Mouse (Mus musculus): ENCODE measurements around the gene Fgfr2. TPM values are rescaled to one million over a fixed set of nuclear protein-coding genes. Genes with fewer than 3 reads are reported as not detected.

Fgfr2 gene
- polyA plus RNA-seq, 1 experiment, result 0.17 TPM

GRCm38 (mm10) chr7:132253078-132253477 is 870.1 kb downstream of the Fgfr2 start:
- H3K27me3 ChIP-seq (ENCODE audit: control insufficient read depth, insufficient read depth, insufficient read length), result no peaks in the 10 kb centered on the region
- no peak overlapping the region for H3K4me3 ChIP-seq
- H3K36me3 ChIP-seq (ENCODE audit: control insufficient read depth, insufficient read depth), result peaks cover under 1% of the 10 kb centered on the region
- no peak overlapping the region for H3ac ChIP-seq (ENCODE audit: control insufficient read depth, insufficient read length)
- peaks cover 4% of the 10 kb centered on the region for H3K79me2 ChIP-seq (ENCODE audit: control insufficient read depth, insufficient read depth)
- TF ChIP-seq E2F4 (IDR thresholded peaks at IDR 0.05; ENCODE audit: insufficient read depth), result no peak
- TF ChIP-seq USF1 (IDR thresholded peaks at IDR 0.05; ENCODE audit: low read depth), result no peak
- no peak for TF ChIP-seq CEBPB (IDR thresholded peaks at IDR 0.05; ENCODE audit: insufficient read depth, poor library complexity, severe bottlenecking)
- TF ChIP-seq POLR2A (IDR thresholded peaks at IDR 0.05; ENCODE audit: insufficient read length, low read depth), result no peak
- TF ChIP-seq REST (IDR thresholded peaks at IDR 0.05; ENCODE audit: insufficient read depth, insufficient read length), result no peak
- peak overlapping the region; percentile 34 for H3K4me2 ChIP-seq (ENCODE audit: low read depth)

- TF ChIP-seq MYOD1 (IDR thresholded peaks at IDR 0.05; ENCODE audit: control insufficient read depth in 1 of 3, insufficient read length in 2 of 3, low read depth in 2 of 3) (no peak), MYOG (IDR thresholded peaks at IDR 0.05; ENCODE audit: control insufficient read depth in 1 of 3, insufficient read depth in 1 of 3, insufficient read length in 2 of 3, low read depth in 2 of 3) (no peak), TCF12 (IDR thresholded peaks at IDR 0.05; ENCODE audit: insufficient read depth, poor library complexity, severe bottlenecking) (no peak), REST (IDR thresholded peaks at IDR 0.05; ENCODE audit: insufficient read depth, insufficient read length) (no peak), E2F4 (IDR thresholded peaks at IDR 0.05; ENCODE audit: insufficient read depth) (no peak), CEBPB (IDR thresholded peaks at IDR 0.05; ENCODE audit: insufficient read depth, poor library complexity, severe bottlenecking) (no peak), TCF3 (IDR thresholded peaks at IDR 0.05; ENCODE audit: insufficient read length, low read depth) (no peak)
- H3K4me2 ChIP-seq (ENCODE audit: low read depth), result no peak overlapping the region
- H3K27me3 ChIP-seq (ENCODE audit: control insufficient read depth, insufficient read depth, insufficient read length), result no peaks in the 10 kb centered on the region
- no peak overlapping the region for H3ac ChIP-seq (ENCODE audit: control insufficient read depth, insufficient read length)
- no peaks in the 10 kb centered on the region for H3K79me2 ChIP-seq (ENCODE audit: control insufficient read depth, insufficient read depth)
- H3K4me3 ChIP-seq, result no peak overlapping the region
- peaks cover 12% of the 10 kb centered on the region for H3K36me3 ChIP-seq (ENCODE audit: control insufficient read depth, insufficient read depth)
Observed at GRCm38 (mm10) chr7:132249563-132250119, 873.5 kb downstream of the Fgfr2 start.

- Histone ChIP-seq H3K79me2 (ENCODE audit: control insufficient read depth, insufficient read depth) (no peaks in the 10 kb centered on the region), H3K27me3 (ENCODE audit: control insufficient read depth, insufficient read depth, insufficient read length) (no peaks in the 10 kb centered on the region)
Observed at GRCm38 (mm10) chr7:132247567-132247966, 875.6 kb downstream of the Fgfr2 start.

GRCm38 (mm10) chr7:132247091-132247490 is 876.1 kb downstream of the Fgfr2 start:
- Histone ChIP-seq H3K4me3 (no peak overlapping the region), H3K36me3 (ENCODE audit: control insufficient read depth, insufficient read depth) (peaks cover 12% of the 10 kb centered on the region), H3K79me2 (ENCODE audit: control insufficient read depth, insufficient read depth) (no peaks in the 10 kb centered on the region), H3ac (ENCODE audit: control insufficient read depth, insufficient read length) (no peak overlapping the region), H3K4me2 (ENCODE audit: low read depth) (no peak overlapping the region), H3K27me3 (ENCODE audit: control insufficient read depth, insufficient read depth, insufficient read length) (no peaks in the 10 kb centered on the region)
- TF ChIP-seq POLR2A (IDR thresholded peaks at IDR 0.05; ENCODE audit: insufficient read length, low read depth) (no peak), POLR2AphosphoS2 (IDR thresholded peaks at IDR 0.05; ENCODE audit: insufficient read length, low read depth) (no peak), MAX (IDR thresholded peaks at IDR 0.05; ENCODE audit: low read depth) (no peak), SRF (IDR thresholded peaks at IDR 0.05; ENCODE audit: control insufficient read depth, insufficient read length, low read depth) (no peak), TCF3 (IDR thresholded peaks at IDR 0.05; ENCODE audit: insufficient read length, low read depth) (no peak), CEBPB (IDR thresholded peaks at IDR 0.05; ENCODE audit: insufficient read depth, poor library complexity, severe bottlenecking) (no peak), TCF12 (IDR thresholded peaks at IDR 0.05; ENCODE audit: insufficient read depth, poor library complexity, severe bottlenecking) (no peak), USF1 (IDR thresholded peaks at IDR 0.05; ENCODE audit: low read depth) (no peak), MYOG (IDR thresholded peaks at IDR 0.05; ENCODE audit: control insufficient read depth in 1 of 3, insufficient read depth in 1 of 3, insufficient read length in 2 of 3, low read depth in 2 of 3) (no peak), MYOD1 (IDR thresholded peaks at IDR 0.05; ENCODE audit: control insufficient read depth in 1 of 3, insufficient read length in 2 of 3, low read depth in 2 of 3) (no peak)

More at GRCm38 (mm10) chr7:132247567-132247966, 875.6 kb downstream of the Fgfr2 start:
- H3K4me2 ChIP-seq (ENCODE audit: low read depth), result no peak overlapping the region
- TF ChIP-seq MYOG (IDR thresholded peaks at IDR 0.05; ENCODE audit: control insufficient read depth in 1 of 3, insufficient read depth in 1 of 3, insufficient read length in 2 of 3, low read depth in 2 of 3) (peak in 1 of 3 experiments; percentile 51), CEBPB (IDR thresholded peaks at IDR 0.05; ENCODE audit: insufficient read depth, poor library complexity, severe bottlenecking) (no peak), MYOD1 (IDR thresholded peaks at IDR 0.05; ENCODE audit: control insufficient read depth in 1 of 3, insufficient read length in 2 of 3, low read depth in 2 of 3) (peak in 2 of 3 experiments; percentile 28 to 29)
- H3ac ChIP-seq (ENCODE audit: control insufficient read depth, insufficient read length), result no peak overlapping the region
- H3K4me3 ChIP-seq, result no peak overlapping the region
- peaks cover 12% of the 10 kb centered on the region for H3K36me3 ChIP-seq (ENCODE audit: control insufficient read depth, insufficient read depth)

DNA sequence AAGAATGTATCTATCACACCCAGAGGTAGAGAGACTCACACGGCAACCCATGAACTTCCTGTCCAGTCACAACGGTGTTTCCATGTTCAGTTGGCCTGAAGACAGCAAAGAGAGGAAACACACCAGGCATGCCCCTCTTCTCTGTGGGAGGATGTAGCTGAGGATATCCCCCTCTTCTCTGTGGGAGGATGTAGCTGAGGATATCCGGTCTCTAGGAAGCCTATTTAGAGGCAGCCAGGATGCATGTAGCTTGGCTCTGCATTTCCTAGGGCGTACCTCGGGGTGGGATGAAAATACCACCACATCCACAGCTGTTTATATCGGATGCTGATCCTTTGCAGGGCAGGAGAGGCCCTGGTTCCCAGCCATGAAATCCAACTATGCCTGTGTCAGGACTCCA is 877.4 kb downstream of the Fgfr2 start:
- H3K36me3 ChIP-seq (ENCODE audit: control insufficient read depth, insufficient read depth), result peaks cover 12% of the 10 kb centered on the region
- H3K79me2 ChIP-seq (ENCODE audit: control insufficient read depth, insufficient read depth), result no peaks in the 10 kb centered on the region
- H3K4me2 ChIP-seq (ENCODE audit: low read depth), result no peak overlapping the region
- no peak overlapping the region for H3ac ChIP-seq (ENCODE audit: control insufficient read depth, insufficient read length)
- TF ChIP-seq TCF3 (IDR thresholded peaks at IDR 0.05; ENCODE audit: insufficient read length, low read depth), result no peak
- TF ChIP-seq TCF12 (IDR thresholded peaks at IDR 0.05; ENCODE audit: insufficient read depth, poor library complexity, severe bottlenecking), result no peak
- no peak for TF ChIP-seq POLR2AphosphoS2 (IDR thresholded peaks at IDR 0.05; ENCODE audit: insufficient read length, low read depth)
- no peak for TF ChIP-seq MYOD1 (IDR thresholded peaks at IDR 0.05; ENCODE audit: control insufficient read depth in 1 of 3, insufficient read length in 2 of 3, low read depth in 2 of 3)
- no peak for TF ChIP-seq USF1 (IDR thresholded peaks at IDR 0.05; ENCODE audit: low read depth)
- no peak for TF ChIP-seq SRF (IDR thresholded peaks at IDR 0.05; ENCODE audit: control insufficient read depth, insufficient read length, low read depth)
- TF ChIP-seq CEBPB (IDR thresholded peaks at IDR 0.05; ENCODE audit: insufficient read depth, poor library complexity, severe bottlenecking), result no peak
- TF ChIP-seq POLR2A (IDR thresholded peaks at IDR 0.05; ENCODE audit: insufficient read length, low read depth), result no peak
- TF ChIP-seq E2F4 (IDR thresholded peaks at IDR 0.05; ENCODE audit: insufficient read depth), result no peak
- TF ChIP-seq MYOG (IDR thresholded peaks at IDR 0.05; ENCODE audit: control insufficient read depth in 1 of 3, insufficient read depth in 1 of 3, insufficient read length in 2 of 3, low read depth in 2 of 3), result no peak
- no peak for TF ChIP-seq MAX (IDR thresholded peaks at IDR 0.05; ENCODE audit: low read depth)
- TF ChIP-seq REST (IDR thresholded peaks at IDR 0.05; ENCODE audit: insufficient read depth, insufficient read length), result no peak
- H3K27me3 ChIP-seq (ENCODE audit: control insufficient read depth, insufficient read depth, insufficient read length), result no peaks in the 10 kb centered on the region
- H3K4me3 ChIP-seq, result no peak overlapping the region
